Mouse (Mus musculus) layer of hippocampus, adult 9-10 months (tissue): ENCODE results near the gene Platr17.
"Not testable (repeated sequence)": the region's sequence is repeated elsewhere in the genome, so short reads cannot be mapped to it uniquely, and the experiment has no call there.

Experiments
- DNase-seq: peaks from one replicate; pipeline ENCODE4 v3.0.0; 2022; ENCODE audit warnings: low spot score

The Platr17 gene

DNA sequence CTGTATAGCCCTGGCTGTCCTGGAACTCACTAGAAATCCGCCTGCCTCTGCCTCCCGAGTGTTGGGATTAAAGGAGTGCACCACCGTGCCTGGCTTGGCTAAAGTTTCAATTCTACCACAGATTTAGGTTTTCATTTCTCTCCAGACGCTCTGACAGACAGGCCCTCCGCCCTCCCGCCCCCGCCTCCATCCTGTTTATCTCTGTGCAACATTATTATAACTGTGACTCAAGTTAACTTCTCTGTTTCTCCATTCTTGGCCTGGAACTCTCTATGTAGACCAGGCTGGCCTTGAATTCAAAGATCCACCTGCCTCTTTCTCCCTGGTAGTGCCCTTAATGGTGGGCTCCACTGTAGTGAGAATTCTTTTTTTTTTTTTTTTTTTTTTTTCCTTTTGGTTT is 2.4 kb upstream of the Platr17 start:
- DNase-seq: no peak

- not testable (repeated sequence) for DNase-seq
Observed at GRCm38 (mm10) chr17:33903911-33904651, 854 bp upstream of the Platr17 start.

DNA sequence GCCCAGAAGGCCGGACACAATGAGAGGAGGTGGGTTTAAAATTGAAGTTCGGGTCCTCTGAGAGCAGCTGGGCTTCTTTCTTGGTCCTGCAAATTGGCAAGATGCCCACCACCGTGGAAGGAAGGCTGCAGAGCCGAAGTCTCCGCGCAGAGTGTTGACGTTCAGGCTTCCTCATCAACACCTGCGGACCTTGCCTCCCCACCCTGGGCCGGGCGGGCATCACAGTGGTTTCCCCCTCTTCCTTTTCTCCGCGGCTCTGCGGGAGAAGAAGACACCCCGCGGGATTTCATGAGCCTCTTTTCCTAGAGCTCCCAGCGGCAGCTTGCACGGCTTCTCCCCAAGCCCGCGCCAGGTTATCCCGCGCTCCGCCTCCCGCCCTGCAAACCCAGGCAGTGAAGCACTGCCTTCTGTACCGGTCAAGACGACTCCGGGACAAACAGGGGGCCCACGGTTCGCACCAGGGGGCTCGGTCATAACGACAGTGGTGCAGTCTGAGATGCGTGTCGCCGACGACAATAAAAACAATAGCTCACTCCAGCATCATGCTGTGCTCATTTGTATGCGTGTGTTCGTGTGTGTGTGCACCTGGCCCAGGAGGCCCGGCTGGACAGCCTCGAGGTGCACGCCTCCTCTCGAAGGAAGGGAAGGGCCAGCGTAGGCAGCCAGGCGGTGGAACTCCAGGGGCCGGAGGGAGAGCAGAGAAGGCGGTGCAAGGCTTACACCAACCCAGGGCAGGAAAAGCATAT is 3.6 kb downstream of the Platr17 start:
- DNase-seq: no peak

- peak; percentile 88 for DNase-seq
Observed at GRCm38 (mm10) chr17:33909077-33909868, 4.3 kb downstream of the Platr17 start, which contains the start of gene Daxx. Gene Daxx (plus strand): TSS chr17:33909414.

DNA sequence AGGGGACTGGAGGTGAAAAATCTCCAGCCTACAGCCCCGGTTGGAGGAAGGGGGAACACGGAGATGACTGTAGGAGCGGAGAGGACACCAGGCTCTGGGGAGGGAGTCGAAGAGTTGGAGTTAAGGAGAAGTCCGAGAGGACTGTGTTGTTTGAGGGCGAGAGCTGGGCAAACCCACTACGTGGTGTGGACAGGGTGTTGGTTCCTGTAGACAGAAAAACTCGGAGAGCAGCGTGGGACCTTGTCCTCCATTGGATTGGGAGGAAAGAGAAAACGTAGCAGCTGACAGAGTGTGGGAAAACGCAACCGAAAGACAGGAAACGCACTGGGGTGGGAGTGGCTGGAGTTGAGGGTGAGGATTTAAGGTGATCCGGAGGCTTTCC is 4.9 kb downstream of the Platr17 start:
- no peak for DNase-seq

- no peak for DNase-seq
Observed at GRCm38 (mm10) chr17:33910346-33911051, 5.6 kb downstream of the Platr17 start.

- no peak for DNase-seq
Observed at GRCm38 (mm10) chr17:33911052-33911812, 6.3 kb downstream of the Platr17 start.

DNA sequence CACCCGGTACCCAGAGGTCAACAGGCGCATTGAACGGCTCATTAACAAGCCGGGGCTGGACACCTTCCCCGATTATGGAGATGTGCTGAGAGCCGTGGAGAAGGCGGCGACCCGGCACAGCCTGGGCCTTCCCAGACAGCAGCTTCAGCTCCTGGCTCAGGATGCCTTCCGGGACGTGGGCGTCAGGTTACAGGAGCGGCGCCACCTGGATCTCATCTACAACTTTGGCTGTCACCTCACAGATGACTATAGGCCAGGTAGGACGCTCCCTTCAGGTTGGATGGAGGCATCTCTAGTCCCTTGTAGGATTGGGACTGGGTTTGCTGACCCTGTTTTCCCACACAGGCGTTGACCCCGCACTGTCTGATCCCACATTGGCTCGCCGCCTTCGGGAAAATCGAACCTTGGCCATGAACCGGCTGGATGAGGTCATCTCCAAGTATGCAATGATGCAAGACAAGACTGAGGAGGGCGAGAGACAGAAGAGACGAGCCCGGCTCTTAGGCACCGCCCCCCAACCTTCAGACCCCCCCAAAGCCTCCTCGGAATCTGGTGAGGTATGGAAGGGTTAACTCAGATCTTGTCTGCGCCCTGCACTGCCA is 7.0 kb downstream of the Platr17 start:
- no peak for DNase-seq

DNA sequence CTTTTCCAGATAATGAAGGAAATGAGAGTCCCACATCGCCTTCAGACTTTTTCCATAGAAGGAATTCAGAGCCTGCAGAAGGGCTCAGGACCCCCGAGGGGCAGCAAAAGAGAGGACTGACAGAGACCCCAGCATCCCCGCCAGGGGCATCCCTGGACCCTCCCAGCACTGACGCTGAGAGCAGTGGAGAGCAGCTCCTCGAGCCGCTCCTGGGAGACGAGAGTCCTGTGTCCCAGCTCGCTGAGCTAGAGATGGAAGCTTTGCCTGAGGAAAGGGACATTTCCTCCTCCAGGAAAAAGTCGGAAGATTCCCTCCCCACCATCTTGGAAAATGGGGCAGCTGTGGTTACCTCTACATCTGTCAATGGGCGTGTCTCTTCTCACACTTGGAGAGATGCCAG is 8.3 kb downstream of the Platr17 start:
- DNase-seq: no peak

DNA sequence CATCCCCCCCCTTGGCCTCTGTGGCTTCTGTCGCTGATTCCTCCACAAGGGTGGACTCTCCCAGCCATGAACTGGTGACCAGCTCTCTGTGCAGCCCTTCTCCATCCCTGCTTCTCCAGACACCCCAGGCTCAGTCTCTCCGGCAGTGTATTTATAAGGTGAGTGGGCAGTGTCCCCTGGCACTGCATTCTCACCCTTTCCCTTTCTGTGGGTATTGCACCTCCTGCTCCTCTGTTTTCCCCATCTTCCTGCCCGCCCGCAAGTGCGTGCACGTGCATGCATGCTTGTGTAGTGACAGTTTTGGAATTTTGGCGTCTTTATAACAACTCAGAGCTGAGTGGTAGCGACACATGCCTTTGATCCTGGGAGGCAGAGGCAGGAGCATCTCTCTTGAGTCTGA is 9.0 kb downstream of the Platr17 start:
- DNase-seq: no peak

DNA sequence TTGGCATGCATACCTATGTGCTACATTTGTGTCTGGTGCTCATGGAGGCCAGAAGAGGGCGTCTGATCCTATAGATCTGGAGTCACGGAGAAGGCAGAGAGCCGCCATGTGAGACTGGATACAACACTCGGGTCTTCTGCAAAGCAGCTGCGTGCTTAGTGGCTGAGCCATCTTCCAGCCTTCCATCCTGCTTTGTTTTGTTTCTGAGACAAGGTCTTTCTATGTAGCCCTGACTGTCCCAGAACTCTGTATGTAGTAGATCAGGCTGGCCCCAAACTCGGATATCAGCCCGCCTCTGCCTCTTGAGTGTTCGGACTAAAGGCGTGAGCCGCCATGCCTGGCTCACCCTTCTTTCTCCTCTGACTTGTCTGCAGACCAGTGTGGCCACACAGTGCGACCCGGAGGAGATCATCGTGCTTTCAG is 10.0 kb downstream of the Platr17 start:
- no peak for DNase-seq

- DNase-seq: peak; percentile 91
Observed at GRCm38 (mm10) chr17:33915671-33916250, 10.8 kb downstream of the Platr17 start, which contains the start of the genes Tapbp and Zbtb22. Gene Tapbp (plus strand): TSS chr17:33915899. Gene Zbtb22 (plus strand): TSS chr17:33915904.

- no peak for DNase-seq
Observed at GRCm38 (mm10) chr17:33916294-33916693, 11.4 kb downstream of the Platr17 start.

GRCm38 (mm10) chr17:33916847-33917655 is 12.1 kb downstream of the Platr17 start:
- no peak for DNase-seq

DNA sequence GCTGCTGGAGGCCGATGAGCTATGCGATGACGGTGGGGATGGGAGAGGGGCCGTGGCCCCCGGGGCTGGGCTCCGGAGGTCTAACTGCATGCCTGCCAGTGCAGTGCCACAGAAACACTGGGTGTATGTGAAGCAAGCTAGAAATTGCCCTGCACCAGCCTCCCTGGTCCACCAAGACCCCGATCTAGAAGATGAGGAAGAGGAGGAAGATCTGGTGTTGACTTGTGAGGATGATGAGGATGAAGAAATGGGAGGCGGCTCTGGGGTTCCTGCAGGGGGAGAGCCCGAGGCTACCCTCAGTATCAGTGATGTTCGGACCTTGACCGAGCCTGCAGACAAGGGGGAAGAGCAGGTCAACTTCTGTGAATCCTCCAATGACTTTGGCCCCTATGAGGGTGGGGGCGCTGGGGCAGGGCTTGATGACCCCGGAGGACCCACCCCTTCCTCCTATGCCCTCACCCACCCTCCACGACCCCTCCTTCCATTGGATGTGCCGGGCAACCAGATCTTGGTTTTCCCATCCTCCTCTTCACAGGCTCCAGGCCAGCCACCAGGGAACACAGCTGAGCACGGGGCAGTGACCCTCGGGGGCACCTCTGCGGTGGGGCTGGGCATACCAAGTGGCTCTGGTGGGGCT is 12.8 kb downstream of the Platr17 start:
- no peak for DNase-seq

GRCm38 (mm10) chr17:33918293-33919203 is 13.6 kb downstream of the Platr17 start:
- DNase-seq: no peak

DNA sequence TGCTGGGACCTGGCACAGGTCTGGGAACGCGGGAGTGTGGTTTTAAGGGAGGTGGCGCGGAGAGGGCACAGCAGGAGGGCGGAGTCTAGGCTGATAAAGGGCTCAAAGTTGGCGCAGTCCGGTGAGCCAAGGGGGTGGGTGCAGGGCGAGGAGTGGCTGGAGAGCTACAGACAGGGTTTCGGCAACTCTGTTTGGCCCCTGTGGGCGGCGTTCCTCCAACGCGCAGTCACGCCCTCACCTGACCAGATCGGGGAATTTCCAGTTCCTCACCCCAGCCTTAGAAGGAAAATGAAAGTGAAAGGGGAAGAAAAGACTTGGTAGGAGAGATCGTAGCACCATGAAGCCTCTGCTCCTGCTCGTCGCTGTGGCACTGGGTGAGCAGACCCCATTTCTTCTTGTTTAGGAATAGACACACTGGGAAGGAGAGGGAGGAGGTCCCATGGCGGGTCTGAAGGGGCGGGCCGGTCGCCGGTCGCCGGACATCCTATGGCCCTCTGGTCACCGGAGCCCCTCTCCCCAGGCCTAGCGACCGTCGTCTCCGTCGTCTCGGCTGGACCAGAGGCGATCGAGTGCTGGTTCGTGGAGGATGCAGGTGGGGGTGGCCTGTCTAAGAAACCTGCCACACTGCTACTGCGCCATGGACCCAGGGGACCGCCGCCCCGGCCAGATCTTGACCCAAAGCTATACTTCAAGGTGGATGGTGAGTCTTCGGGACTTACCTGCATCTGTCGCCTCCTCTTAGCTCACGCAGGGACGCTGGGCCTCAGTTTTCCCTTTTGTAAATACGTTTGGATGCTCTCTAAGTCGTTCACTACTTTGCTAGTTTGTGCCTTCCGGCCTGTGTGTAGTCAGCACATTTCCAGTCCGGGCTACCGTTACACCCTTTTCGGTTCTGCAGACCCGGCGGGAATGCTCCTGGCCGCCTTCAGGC is 14.7 kb downstream of the Platr17 start:
- DNase-seq: no peak
